Mouse (Mus musculus): ENCODE data around the gene Gnpnat1.

- TF ChIP-seq ZNF384 (IDR thresholded peaks at IDR 0.05; ENCODE audit: low read depth, low read length) = no peak
- no peak for TF ChIP-seq MAFK (IDR thresholded peaks at IDR 0.05; ENCODE audit: insufficient read depth, low read depth, low read length)
- TF ChIP-seq CHD2 (IDR thresholded peaks at IDR 0.05; ENCODE audit: low read depth, low read length) = no peak
- no peak for TF ChIP-seq ZC3H11A (IDR thresholded peaks at IDR 0.05; ENCODE audit: borderline replicate concordance, low read depth, low read length)
Measured at GRCm38 (mm10) chr14:45441291-45441690, 36.6 kb upstream of the Gnpnat1 start.
